Mouse (Mus musculus) thymus, postnatal 4 days (tissue): ENCODE measurements around the gene Ermap.

ENCODE experiments used
- DNase-seq: peaks from one replicate; pipeline ENCODE4 v3.0.0; 2021

The Ermap gene

DNA sequence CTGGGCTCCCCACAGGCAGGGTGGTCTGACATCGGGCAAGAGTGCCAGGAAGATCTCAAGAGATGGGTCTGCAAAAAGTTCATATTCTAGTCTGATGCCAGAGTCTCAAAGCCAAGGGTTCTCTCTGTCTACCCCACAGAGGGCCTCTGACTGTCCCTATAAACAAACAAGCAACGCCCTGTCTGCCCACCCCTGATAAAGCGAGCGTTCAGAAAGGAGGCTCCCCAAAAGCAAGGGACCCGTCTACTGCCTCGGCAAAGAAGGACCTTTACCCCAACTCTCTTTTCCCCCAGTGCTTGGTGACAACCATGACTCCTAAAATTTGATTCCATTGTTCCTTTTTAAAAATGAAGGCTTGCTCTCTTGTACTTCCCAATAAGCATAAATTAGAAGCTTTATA lies at the start of gene Ermap:
Gene Ermap, minus strand, starts transcription at position 148 of the 400 bp plus-strand sequence.
- no peak for DNase-seq

DNA sequence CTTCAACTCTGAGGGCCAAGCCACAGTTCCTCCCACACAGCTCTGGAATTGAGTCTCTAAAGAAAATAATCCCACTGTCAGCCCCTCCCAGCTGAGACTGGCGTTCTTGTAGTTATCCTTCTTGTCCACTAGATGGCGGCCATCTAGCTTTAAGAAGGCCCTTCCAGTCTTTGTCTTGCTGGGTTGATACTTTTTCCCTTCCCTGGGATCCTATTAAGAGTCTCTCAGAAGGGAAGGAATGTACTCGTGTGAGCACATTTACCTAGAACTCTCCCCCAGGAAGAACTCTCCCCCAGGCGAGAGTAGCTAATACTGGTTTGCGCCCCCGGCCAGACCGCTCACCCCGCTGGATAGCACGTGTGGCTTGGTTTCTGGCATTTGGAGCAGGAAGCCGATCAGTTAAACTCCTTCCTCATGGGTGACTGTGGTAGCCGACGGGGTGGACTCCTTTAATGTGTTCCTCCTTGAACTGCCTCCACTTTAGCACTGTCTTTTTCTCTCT lies 49.4 kb upstream of the Ermap start:
- DNase-seq, result peak; percentile 41

- no peak for DNase-seq
Measured at GRCm38 (mm10) chr4:119238661-119239060, 48.9 kb upstream of the Ermap start.

GRCm38 (mm10) chr4:119234348-119234747 lies 44.5 kb upstream of the Ermap start:
- DNase-seq, result no peak

DNA sequence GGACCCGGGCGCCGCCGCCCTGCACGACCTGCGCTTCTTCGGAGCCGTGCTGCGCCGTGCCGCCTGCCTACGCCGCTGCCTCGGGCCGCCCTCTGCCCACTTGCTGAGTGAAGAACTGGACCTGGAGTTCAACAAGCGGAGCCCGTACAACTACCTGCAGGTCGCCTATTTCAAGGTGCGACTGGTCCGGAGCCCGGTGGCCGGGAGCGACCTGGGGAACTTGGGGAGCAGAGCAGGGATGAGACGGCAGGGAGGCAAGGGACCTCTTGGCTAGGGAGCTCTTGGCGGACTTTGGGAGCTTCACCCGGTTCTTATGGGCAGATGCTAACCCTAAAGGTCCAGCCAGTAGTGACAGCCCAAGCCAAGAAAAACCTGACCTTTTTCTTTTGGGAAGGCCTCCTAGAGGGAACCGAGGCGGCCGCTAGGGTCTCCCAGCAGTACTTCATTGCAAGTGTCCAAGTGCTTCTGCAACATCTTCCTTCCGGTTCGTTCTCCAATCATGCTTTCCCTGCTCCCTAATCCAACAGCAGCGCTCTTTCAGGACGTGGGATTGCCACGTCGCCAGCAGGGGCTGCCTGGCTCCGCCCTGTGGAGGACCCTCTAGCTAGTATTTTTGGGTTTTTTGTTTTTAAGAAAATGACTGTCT lies 43.6 kb upstream of the Ermap start:
- DNase-seq, result no peak

DNA sequence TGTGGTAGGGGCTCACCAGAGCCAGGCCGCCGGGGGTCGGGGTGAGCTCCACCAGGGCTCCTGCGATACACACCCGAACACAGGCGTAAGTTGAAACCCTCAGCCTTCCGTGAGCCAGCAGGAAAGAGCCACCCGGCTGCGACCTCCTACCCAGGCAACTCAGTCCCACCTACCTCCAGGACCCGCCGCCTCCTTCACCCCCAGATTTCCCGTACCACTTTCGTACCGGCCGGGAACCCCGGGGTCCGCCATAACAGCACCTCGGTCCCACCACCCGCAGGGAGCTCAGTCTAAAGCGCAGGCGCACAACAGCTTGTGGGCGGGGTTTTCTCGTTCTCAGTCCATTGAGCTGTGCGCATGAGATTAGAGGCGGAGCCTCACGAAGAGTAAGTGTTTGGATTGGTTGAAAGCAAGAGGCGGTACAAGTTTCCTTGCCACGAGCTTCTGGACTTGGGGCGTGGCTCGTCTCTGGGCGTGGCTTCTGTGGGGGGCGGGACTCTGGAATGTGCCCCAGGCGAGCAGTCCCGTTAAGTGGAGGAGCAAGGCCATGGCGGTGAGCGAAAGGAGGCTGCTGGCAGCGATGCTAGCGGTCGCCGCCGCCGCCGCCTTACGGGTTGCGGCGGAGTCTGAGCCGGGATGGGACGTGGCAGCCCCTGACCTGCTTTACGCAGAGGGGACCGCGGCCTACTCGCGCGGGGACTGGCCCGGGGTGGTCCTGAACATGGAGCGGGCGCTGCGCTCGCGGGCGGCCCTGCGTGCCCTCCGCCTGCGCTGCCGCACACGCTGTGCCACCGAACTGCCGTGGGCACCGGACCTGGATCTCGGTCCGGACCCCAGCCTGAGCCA lies 42.8 kb upstream of the Ermap start, which contains the start of the genes AU022252 and P3h1:
Gene AU022252, minus strand, starts transcription at position 303 of the 846 bp plus-strand sequence.
Gene P3h1, plus strand, starts transcription at position 506 of the 846 bp plus-strand sequence.
- peak; percentile 99 for DNase-seq

GRCm38 (mm10) chr4:119226751-119227150 lies 36.9 kb upstream of the Ermap start:
- no peak for DNase-seq

GRCm38 (mm10) chr4:119225719-119226118 lies 35.9 kb upstream of the Ermap start:
- DNase-seq, result no peak

- no peak for DNase-seq
Measured at GRCm38 (mm10) chr4:119224534-119224933, 34.7 kb upstream of the Ermap start.

GRCm38 (mm10) chr4:119223696-119224095 lies 33.9 kb upstream of the Ermap start:
- peak; percentile 53 for DNase-seq

GRCm38 (mm10) chr4:119218169-119218568 lies 28.4 kb upstream of the Ermap start, which contains the start of gene Tmem269:
Gene Tmem269 (minus strand): TSS chr4:119218217.
- DNase-seq, result peak; percentile 23

DNA sequence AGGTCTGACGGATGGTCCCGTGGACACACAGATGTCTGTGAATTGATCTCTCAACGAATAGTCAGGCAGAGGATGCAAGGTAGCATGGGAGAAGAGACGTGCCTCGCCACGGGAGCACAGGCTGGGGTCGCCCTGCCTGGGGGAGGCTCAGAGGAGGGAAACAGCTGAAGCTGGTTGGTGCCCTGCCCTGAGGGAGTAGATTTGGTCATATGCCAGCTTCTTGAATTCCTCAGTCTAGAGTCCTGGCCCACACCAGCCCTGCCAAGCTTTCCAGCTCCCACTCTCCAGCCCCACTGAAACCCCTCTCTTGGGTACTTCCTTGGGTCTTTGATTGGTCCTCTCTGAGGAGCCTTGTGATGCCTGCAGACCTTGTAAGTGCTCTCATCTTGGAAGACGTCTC lies 26.9 kb upstream of the Ermap start:
- no peak for DNase-seq

- peak; percentile 82 for DNase-seq
Measured at GRCm38 (mm10) chr4:119204672-119205071, 14.9 kb upstream of the Ermap start.

GRCm38 (mm10) chr4:119198105-119198504 lies 8.3 kb upstream of the Ermap start:
- no peak for DNase-seq

GRCm38 (mm10) chr4:119195582-119196320 lies 5.9 kb upstream of the Ermap start:
- no peak for DNase-seq

DNA sequence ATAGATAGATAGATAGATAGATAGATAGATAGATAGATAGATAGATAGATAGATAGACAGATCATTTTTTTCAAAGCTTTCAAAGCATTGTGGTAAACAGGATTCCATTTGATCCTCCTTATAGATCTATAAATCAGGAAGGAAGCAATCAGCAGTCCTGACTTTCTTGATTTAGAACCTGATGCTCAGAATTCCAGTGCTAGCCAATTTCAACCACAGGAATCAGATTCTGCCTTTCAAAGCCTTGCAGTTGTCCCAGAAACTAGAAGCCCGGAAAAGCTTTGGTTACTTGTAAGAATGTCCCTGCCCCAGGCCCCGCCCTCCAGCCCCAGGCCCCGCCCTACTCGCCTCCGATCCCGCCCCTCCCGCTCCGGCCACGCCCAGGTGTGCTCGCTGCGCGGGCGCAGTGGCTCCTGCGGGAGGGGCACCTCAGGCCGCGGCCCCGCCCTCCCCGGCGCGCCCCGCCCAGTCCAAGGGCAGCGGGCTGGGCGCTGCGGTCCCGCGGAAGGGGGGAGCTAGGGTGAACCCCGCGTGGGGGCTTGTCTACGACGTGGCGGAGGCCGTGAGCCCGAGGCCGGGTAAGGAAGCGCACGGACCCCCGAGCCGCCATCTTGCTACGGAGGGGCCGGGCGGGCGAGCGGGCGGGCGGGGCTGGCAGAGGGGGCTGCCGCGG lies 5.2 kb upstream of the Ermap start, which contains the start of gene Svbp:
Gene Svbp, plus strand, starts transcription at position 398 of the 673 bp plus-strand sequence.
- peak; percentile 96 for DNase-seq

DNA sequence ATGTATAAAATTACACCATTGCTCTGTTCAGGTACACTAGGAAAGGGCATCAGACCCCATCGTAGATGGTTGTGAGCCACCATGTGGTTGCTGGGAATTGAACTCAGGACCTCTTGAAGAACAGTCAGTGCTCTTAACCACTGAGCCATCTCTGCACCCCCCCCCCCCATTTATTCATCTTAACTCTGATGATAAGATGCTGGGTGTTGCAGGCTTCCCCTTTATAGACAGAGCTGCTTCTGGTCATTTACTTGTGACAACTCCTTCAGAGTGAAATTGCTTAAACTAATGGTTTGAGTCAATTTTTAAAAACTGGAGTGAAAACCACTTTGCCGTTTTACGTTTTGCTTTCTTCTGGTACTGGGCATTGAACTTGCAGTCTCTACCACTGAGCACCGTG lies 2.9 kb upstream of the Ermap start:
- DNase-seq, result no peak

- DNase-seq, result no peak
Measured at GRCm38 (mm10) chr4:119191273-119191672, 1.5 kb upstream of the Ermap start.

GRCm38 (mm10) chr4:119190618-119191017 lies 807 bp upstream of the Ermap start:
- no peak for DNase-seq

DNA sequence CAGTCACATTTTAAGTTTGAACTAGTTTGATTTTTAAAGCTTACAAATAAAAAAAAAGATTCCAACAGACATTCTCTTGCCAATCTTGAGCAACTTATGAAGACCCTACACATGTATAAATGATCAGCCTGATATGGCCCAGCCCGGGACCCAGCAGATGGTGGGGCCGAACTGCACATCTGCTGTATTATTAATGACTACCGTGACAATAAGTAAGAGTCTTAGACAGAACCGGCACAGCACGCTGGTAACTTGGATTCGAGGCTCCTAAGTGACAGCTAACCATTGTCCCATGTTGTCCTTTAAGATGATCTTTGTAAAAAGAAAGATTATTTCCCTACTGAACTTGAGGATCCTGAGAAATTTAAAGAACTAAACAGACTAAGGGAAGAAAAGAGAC lies 419 bp downstream of the Ermap start:
- DNase-seq, result no peak

- no peak for DNase-seq
Measured at GRCm38 (mm10) chr4:119188060-119188785, 1.6 kb downstream of the Ermap start.

- no peak for DNase-seq
Measured at GRCm38 (mm10) chr4:119185771-119186170, 4.0 kb downstream of the Ermap start.
